Mouse (Mus musculus) G1E (cell line): ENCODE results near the gene Traf3.

Experiments used
- CTCF ChIP-seq: IDR thresholded peaks from 2 replicates; pipeline ENCODE4 v1.5.1; 2012; ENCODE audit warnings: low read depth, low read length, inconsistent platforms, mixed read lengths
- GATA1 ChIP-seq: IDR thresholded peaks from 2 replicates; pipeline ENCODE4 v1.6.1; 2012; ENCODE audit warnings: borderline replicate concordance, low read length, inconsistent platforms, mixed read lengths
- POLR2AphosphoS5 ChIP-seq: IDR thresholded peaks from 2 replicates; pipeline ENCODE4 v1.6.1; 2012; ENCODE audit warnings: low read depth, low read length, inconsistent platforms; ENCODE audit not compliant: insufficient replicate concordance

GRCm38 (mm10) chr12:111207641-111208040 is 41.5 kb downstream of the Traf3 start:
- TF ChIP-seq CTCF: no peak
- TF ChIP-seq POLR2AphosphoS5: no peak
- no peak for TF ChIP-seq GATA1
